Mouse (Mus musculus) testis, adult 2 months (tissue): ENCODE measurements at regions not wholly inside any gene's neighbourhood (a gene's known extent, or its start where the extent isn't known, plus 50 kb on each side); places are given as distances from the start of the nearest gene placed in this dataset.

ENCODE experiments used
- CTCF ChIP-seq: fragments of 200-500 bp; IDR thresholded peaks from 2 replicates; pipeline ENCODE4 v1.5.1; 2012; ENCODE audit warnings: low read depth, mild to moderate bottlenecking, inconsistent platforms, low read length, moderate library complexity; ENCODE audit not compliant: control insufficient read depth, insufficient read depth, insufficient replicate concordance
- POLR2A ChIP-seq: fragments of 200-500 bp; IDR thresholded peaks from 2 replicates; pipeline ENCODE4 v1.6.1; 2012; ENCODE audit warnings: low read depth, mild to moderate bottlenecking, inconsistent platforms, low read length, moderate library complexity; ENCODE audit not compliant: control insufficient read depth

DNA sequence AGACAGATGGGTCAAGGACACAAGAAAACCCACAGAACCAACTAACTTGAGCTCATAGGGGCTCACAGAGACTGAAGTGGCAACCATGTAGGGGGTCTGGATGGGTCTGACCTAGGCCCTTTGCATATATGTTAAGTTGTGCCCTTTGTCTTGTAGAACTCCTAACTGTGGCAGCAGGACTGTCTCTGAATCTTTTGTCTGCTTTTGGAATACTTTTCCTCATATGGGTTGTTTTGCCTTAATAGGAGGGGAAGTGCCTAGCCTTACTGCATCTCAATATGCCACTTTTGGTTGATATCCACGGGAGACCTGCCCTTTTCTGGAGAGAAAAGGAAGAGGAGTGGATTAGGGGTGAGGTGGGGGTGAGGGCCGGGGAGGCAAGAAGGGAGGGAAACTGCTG, 389.4 kb upstream of the Xylt1 start:
- TF ChIP-seq CTCF (no peak), POLR2A (no peak)
